Mouse (Mus musculus): ENCODE results near the gene Ly9. TPM values are rescaled to one million over a fixed set of nuclear protein-coding genes. Genes with fewer than 3 reads are reported as not detected.

Gene Ly9
- 0.47 TPM in 1 of 2 replicates, not detected in the other for polyA plus RNA-seq (2011; ENCODE audit: insufficient read length, low read depth, missing spikeins)

DNA sequence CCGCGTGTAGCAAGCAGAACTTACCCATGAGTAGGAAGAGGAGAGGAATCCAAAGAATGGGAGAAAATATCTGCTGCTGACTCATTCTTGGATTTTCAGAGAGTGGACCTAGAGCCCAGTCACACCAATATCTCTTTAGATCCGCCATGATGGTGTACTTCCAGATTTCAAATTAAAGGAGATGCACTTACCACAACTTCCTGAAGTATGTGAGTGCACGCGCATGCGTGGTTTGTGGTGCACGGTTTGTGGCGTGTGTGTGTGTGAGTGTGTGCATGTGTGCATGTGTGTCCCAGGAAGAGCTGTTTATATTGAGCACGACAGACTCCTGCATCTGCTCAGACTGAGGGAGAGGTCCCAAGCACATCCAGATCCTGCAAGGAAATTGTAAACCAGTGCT is at the start of gene Ly9:
Gene Ly9 (minus strand): TSS at position 235 of the 400 bp plus-strand sequence.
- Histone ChIP-seq H3K4me1 (ENCODE audit: control insufficient read depth, insufficient read depth, low read length) (peaks cover 4% of the 10 kb centered on the region), H3K27ac (ENCODE audit: insufficient read depth, low read length) (no peak within 1 kb of the TSS), H3K4me3 (ENCODE audit: insufficient read depth, low read length) (no peak within 1 kb of the TSS)
- no peak for TF ChIP-seq CTCF (IDR thresholded peaks at IDR 0.05; ENCODE audit: borderline replicate concordance, insufficient read depth, low read length)
- no peak for TF ChIP-seq POLR2A (IDR thresholded peaks at IDR 0.05; ENCODE audit: low read depth, low read length)

DNA sequence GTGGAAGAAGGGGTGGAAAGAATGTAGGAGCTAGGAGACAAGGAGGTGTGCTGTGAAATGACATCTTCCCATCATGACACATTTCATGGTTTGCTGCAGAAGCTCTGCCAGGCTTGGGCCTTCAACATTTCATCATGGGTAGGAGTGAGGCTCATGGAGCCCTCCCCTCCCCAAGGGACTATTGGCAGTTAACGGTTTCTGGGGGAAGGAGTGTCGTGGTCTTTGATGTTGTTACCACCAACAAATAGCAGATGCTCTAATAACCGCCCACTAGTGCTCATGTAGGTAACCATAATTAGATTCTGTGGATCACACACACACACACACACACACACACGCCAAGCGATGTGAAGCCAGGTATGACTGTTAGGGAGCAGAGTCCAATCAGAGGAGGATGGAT is 45.5 kb upstream of the Ly9 start, which contains the start of gene Slamf7:
Gene Slamf7 (minus strand): TSS at position 302 of the 400 bp plus-strand sequence.
- Histone ChIP-seq H3K27ac (ENCODE audit: insufficient read depth, low read length) (no peak within 1 kb of the TSS), H3K4me3 (ENCODE audit: insufficient read depth, low read length) (no peak within 1 kb of the TSS), H3K4me1 (ENCODE audit: control insufficient read depth, insufficient read depth, low read length) (no peaks in the 10 kb centered on the region)
- TF ChIP-seq POLR2A (IDR thresholded peaks at IDR 0.05; ENCODE audit: low read depth, low read length) (no peak), CTCF (IDR thresholded peaks at IDR 0.05; ENCODE audit: borderline replicate concordance, insufficient read depth, low read length) (no peak)

DNA sequence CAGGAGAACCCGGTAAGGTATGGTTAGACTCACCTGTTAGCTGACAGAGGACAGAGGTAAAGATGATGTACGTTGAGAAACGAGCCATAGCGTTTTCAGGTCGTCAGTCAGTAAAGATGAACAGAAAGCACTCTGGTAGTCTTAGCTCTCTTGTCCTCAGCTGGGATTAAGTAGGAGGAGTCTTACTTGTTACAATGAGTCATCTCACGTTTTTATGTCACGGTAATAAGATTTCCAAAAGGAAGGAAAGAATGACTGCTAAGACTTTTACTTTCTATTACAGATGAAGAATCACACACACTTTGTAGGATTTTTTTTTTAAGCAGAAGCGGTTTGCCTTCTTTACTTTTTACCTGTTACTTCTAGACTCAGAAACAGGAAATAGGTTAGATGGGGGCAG is 41.6 kb upstream of the Ly9 start:
- Histone ChIP-seq H3K27ac (ENCODE audit: insufficient read depth, low read length) (no peak overlapping the region), H3K4me1 (ENCODE audit: control insufficient read depth, insufficient read depth, low read length) (no peaks in the 10 kb centered on the region), H3K4me3 (ENCODE audit: insufficient read depth, low read length) (no peak overlapping the region)
- no peak for TF ChIP-seq CTCF (IDR thresholded peaks at IDR 0.05; ENCODE audit: borderline replicate concordance, insufficient read depth, low read length)
- TF ChIP-seq POLR2A (IDR thresholded peaks at IDR 0.05; ENCODE audit: low read depth, low read length), result no peak

DNA sequence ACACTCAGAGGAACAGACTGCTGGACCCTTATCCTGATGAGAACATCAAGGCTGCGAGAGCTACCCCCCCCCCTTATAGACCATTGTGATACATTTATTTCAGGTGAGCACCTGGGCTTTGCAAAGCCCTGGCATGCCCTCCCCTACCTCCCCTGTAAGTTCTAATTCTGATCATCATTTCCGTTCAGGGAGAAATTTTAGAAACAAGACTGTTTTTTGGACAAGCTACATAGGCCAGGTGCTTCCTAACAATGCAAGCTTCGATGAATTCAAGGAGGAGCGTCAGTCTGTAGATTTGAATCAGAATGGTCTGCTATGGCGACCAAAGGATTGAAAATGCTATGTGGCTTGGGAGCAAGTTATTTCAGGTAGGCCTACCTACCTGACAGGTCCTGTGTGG is 40.5 kb upstream of the Ly9 start:
- H3K4me1 ChIP-seq (ENCODE audit: control insufficient read depth, insufficient read depth, low read length), result no peaks in the 10 kb centered on the region
- H3K4me3 ChIP-seq (ENCODE audit: insufficient read depth, low read length), result no peak overlapping the region
- TF ChIP-seq POLR2A (IDR thresholded peaks at IDR 0.05; ENCODE audit: low read depth, low read length) (no peak), CTCF (IDR thresholded peaks at IDR 0.05; ENCODE audit: borderline replicate concordance, insufficient read depth, low read length) (no peak)
- H3K27ac ChIP-seq (ENCODE audit: insufficient read depth, low read length), result no peak overlapping the region

DNA sequence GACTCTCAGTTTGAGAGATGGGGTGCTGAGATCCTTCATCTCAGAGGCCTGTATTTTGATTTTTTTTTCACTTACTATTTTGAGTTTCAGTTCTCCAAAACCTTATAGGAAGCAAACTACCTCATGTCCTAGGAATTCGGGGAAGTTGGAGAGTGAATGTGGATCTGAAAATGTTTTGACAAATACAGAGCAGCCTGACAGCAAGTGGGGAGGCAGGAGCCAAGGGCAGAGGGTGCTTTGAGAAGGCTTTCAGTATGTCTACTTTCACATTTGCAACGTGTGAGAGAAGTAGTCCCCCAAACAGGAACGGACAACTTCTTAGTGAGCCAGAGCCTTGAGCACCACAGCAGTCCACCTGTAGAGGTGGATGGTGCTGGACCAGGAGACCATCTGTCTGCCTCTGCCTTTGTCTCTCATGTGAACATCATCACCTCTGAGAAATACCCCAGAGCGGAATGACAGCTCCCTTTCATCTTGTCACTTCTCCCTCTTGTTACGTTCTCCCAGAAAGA is 39.3 kb upstream of the Ly9 start:
- Histone ChIP-seq H3K4me1 (ENCODE audit: control insufficient read depth, insufficient read depth, low read length) (no peaks in the 10 kb centered on the region), H3K4me3 (ENCODE audit: insufficient read depth, low read length) (no peak overlapping the region), H3K27ac (ENCODE audit: insufficient read depth, low read length) (no peak overlapping the region)
- TF ChIP-seq POLR2A (IDR thresholded peaks at IDR 0.05; ENCODE audit: low read depth, low read length), result no peak
- TF ChIP-seq CTCF (IDR thresholded peaks at IDR 0.05; ENCODE audit: borderline replicate concordance, insufficient read depth, low read length), result no peak

DNA sequence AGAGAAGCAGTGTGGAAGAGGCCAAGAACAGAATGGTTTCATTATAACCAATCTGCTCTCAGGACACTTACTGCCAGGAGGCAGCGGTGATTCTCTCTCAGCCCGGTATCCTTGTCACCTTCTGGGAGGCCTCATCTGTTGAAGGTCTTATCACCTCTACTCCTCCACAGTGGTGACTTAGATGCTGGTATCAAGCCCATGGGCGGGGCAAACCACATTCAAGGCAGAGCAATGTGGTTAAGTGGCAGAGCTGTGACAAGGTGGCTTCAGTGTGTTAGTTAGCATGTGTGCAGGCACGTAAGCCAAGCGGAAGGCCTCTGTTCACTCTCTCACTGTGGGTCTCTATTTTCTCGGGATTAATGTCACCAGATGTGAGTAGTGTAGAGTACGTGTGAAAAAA is 36.4 kb upstream of the Ly9 start:
- Histone ChIP-seq H3K4me3 (ENCODE audit: insufficient read depth, low read length) (no peak overlapping the region), H3K4me1 (ENCODE audit: control insufficient read depth, insufficient read depth, low read length) (no peaks in the 10 kb centered on the region), H3K27ac (ENCODE audit: insufficient read depth, low read length) (no peak overlapping the region)
- TF ChIP-seq POLR2A (IDR thresholded peaks at IDR 0.05; ENCODE audit: low read depth, low read length) (no peak), CTCF (IDR thresholded peaks at IDR 0.05; ENCODE audit: borderline replicate concordance, insufficient read depth, low read length) (no peak)

DNA sequence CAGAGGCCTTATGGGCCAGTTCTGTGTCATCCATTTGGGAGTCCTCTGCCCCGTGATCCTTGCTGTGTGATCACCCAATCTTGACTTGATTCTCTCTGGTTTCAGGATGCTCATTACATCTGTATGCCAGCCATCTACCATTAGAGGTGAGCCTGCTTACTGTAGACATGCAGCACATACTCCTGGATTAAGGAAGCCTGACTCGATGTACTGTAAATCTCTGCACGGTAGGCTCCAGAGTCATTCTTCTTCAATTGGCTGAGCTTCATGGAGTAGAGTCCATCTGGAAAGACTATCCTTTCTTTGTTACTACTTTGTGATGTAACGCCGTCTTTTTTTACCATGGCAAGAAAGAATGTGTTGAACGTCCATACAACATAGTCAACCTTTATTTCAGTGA is 33.6 kb upstream of the Ly9 start:
- Histone ChIP-seq H3K27ac (ENCODE audit: insufficient read depth, low read length) (no peak overlapping the region), H3K4me1 (ENCODE audit: control insufficient read depth, insufficient read depth, low read length) (no peaks in the 10 kb centered on the region), H3K4me3 (ENCODE audit: insufficient read depth, low read length) (no peak overlapping the region)
- TF ChIP-seq POLR2A (IDR thresholded peaks at IDR 0.05; ENCODE audit: low read depth, low read length), result no peak
- TF ChIP-seq CTCF (IDR thresholded peaks at IDR 0.05; ENCODE audit: borderline replicate concordance, insufficient read depth, low read length), result no peak

DNA sequence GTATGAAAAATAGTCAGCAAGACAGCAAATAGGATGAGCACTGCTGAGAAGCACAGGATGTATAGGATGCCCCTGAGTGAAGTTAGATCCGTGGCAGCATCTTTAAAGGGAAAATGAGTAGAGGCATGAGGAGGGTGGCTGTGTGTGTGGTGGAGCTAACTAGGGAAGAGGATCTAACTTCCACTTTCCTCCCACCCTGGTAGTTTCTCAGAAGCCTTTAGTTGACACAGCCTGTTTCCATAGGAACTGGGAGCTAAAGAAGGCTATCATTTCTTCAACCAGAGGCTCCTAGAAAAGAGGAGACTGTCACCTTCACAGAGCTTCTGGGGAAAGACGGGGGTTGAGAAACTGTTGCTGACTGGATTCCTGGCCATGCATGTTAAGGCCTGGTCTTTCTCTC is 31.5 kb upstream of the Ly9 start:
- Histone ChIP-seq H3K4me3 (ENCODE audit: insufficient read depth, low read length) (no peak overlapping the region), H3K27ac (ENCODE audit: insufficient read depth, low read length) (no peak overlapping the region), H3K4me1 (ENCODE audit: control insufficient read depth, insufficient read depth, low read length) (no peaks in the 10 kb centered on the region)
- no peak for TF ChIP-seq POLR2A (IDR thresholded peaks at IDR 0.05; ENCODE audit: low read depth, low read length)
- TF ChIP-seq CTCF (IDR thresholded peaks at IDR 0.05; ENCODE audit: borderline replicate concordance, insufficient read depth, low read length), result no peak

DNA sequence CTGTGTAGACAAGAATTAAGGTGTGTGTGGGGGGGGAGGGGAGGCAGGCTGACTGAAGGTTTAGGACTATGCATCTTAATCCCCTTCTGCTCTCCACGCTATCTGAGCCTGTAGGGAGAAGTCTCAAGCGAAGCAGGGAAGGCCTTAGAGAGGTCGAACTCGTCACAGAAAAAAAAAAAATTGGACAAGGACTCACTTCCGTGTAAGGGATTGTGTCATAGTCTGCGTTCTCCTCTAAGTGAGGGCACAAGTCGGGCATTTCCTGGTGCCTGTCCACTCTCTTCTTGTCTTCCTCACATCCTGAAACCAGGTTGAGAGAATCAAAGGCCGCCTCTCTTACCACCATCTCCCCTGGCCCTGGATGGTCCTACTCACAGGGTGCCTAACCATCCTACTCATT is 29.9 kb upstream of the Ly9 start:
- H3K4me3 ChIP-seq (ENCODE audit: insufficient read depth, low read length), result no peak overlapping the region
- H3K27ac ChIP-seq (ENCODE audit: insufficient read depth, low read length), result no peak overlapping the region
- TF ChIP-seq CTCF (IDR thresholded peaks at IDR 0.05; ENCODE audit: borderline replicate concordance, insufficient read depth, low read length), result no peak
- TF ChIP-seq POLR2A (IDR thresholded peaks at IDR 0.05; ENCODE audit: low read depth, low read length), result no peak
- H3K4me1 ChIP-seq (ENCODE audit: control insufficient read depth, insufficient read depth, low read length), result no peaks in the 10 kb centered on the region

DNA sequence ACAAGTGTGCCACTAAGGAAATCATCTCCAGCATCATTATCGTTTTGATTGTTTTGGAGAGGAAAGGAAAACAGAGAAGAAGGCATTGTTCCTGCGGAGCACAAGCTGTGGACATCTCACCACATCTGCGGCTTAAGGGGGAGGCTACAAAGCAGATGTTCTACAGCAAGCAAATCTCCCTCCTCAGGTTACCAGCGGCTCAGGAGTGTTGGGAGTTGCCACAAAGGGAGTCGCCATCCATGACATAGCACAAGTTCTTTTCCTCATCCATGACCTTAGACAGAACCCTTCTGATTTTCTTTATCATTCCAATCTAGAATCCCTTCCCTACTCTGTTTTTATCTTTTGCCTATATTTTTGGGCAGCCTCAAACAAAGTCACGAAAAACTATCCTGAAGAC is 28.5 kb upstream of the Ly9 start:
- Histone ChIP-seq H3K4me1 (ENCODE audit: control insufficient read depth, insufficient read depth, low read length) (no peaks in the 10 kb centered on the region), H3K4me3 (ENCODE audit: insufficient read depth, low read length) (no peak overlapping the region), H3K27ac (ENCODE audit: insufficient read depth, low read length) (no peak overlapping the region)
- TF ChIP-seq POLR2A (IDR thresholded peaks at IDR 0.05; ENCODE audit: low read depth, low read length) (no peak), CTCF (IDR thresholded peaks at IDR 0.05; ENCODE audit: borderline replicate concordance, insufficient read depth, low read length) (no peak)

DNA sequence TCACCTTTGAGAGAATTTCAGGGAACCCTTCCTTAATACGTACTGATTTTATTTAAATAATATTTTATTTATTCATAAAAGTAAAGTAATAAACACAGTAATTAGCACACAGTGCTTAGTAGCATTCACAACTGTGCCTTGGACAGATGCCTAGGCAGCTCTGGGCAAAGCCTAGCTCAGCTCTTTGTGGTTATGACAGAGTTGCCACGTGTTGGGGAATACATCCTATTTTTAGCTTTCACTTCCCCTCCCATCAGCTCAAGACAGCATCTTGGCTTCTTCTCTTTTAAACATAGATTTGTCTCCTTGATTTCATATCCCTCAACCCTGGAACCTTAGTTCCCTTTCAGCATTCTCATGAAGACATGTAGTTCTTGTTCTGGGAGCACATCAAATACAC is 24.2 kb upstream of the Ly9 start:
- no peak for TF ChIP-seq CTCF (IDR thresholded peaks at IDR 0.05; ENCODE audit: borderline replicate concordance, insufficient read depth, low read length)
- TF ChIP-seq POLR2A (IDR thresholded peaks at IDR 0.05; ENCODE audit: low read depth, low read length), result no peak
- no peak overlapping the region for H3K27ac ChIP-seq (ENCODE audit: insufficient read depth, low read length)
- H3K4me3 ChIP-seq (ENCODE audit: insufficient read depth, low read length), result no peak overlapping the region
- no peaks in the 10 kb centered on the region for H3K4me1 ChIP-seq (ENCODE audit: control insufficient read depth, insufficient read depth, low read length)

All from embryonic fibroblast, embryonic 13.5 days (primary cell).